Mouse (Mus musculus) layer of hippocampus, postnatal 25 days (tissue): ENCODE results near the gene Fibp. TPM values are rescaled to one million over a fixed set of nuclear protein-coding genes. Genes with fewer than 3 reads are reported as not detected.
A peak's percentile ranks its signal among the peaks of the same experiment; 100 is the strongest.

Experiments
- DNase-seq, 2 experiments: peaks; one replicate each; pipeline ENCODE4 v3.0.0; 2022; ENCODE audit warnings: mixed read lengths in 2 of 2, low spot score in 1 of 2; ENCODE audit errors: extremely low spot score in 1 of 2
- total RNA-seq, 2 experiments: library from RNA; stranded (reverse); gene quantifications; 2 replicates each; pipeline ENCODE4 v1.2.3; 2021

Fibp gene
- total RNA-seq, 2 experiments from 2014 or later, result 99.4 to 110 TPM

DNA sequence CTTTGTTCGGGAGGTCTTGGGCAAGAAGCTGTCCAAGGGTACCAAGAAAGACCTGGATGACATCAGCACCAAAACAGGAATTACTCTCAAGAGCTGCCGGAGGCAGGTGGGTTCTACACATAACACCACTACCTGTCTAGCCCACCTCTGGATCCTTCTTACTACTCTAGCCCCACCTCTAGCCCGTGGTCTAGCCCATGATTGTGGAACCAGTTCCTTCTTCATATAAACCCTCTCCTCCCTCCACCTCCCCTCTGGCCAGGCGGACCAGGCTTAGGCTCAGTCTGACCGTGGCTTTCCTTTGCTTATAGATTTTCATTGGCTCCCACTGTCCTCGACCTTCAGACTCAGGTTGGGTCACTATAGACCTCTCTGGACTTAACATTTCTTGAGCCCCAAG is 996 bp downstream of the Fibp start:
- DNase-seq, result no peak

DNA sequence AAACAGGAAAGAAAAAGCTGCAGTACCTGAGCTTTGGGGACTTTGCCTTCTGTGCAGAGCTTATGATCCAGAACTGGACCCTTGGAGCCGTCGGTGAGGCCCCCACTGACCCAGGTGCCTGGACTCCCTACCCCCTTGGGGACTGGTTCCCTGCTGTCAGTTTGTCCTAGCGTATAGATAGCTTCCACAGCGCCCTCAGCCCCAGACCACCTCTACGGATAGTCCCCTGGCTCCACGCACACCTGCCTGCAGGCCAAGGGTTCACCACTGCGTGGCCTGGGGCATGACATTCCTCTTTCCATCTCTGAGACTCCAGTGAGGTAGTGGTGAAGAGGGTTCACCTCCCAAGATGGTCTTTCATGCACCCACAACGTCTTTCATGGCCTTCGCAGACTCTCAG is 2.8 kb downstream of the Fibp start:
- DNase-seq, result no peak

DNA sequence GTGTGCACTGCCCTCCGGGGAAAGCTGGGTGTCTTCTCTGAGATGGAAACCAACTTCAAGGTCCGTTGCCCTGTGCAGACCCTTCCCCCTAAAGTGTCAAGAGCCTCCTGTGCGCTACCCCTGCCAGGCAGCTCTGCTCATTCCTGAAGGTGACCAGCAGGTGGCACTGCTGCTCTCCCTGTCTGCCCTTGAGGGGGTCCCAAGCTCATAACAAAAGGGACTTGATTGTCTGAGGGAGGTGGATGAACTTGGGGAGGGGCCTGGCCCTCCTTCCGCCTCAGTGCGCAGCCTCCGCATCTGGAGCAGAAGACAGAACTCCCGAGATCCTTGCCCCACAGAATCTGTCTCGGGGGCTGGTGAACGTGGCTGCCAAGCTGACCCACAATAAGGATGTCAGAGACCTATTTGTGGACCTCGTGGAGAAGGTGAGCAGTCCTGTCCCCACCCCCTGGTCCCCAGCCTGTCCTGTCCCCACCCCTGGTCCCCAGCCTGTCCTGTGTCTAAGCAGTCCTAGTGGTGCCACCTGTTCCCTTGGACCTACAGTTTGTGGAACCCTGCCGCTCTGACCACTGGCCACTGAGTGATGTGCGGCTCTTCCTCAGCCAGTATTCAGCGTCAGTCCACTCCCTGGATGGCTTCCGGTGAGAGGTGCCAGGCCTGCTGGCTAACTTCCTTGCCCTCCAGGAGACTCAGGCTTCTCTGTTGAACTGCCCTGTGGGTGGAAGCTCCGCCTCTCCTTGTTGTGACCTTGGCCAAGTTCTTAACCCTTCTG is 3.6 kb downstream of the Fibp start:
- peak in 1 of 2 experiments; percentile 73 for DNase-seq

- no peak for DNase-seq
These were observed 4.6 kb downstream of the Fibp start for GRCm38 (mm10) chr19:5465037-5465436.

GRCm38 (mm10) chr19:5466916-5467500 is 6.6 kb downstream of the Fibp start:
- DNase-seq, result no peak

DNA sequence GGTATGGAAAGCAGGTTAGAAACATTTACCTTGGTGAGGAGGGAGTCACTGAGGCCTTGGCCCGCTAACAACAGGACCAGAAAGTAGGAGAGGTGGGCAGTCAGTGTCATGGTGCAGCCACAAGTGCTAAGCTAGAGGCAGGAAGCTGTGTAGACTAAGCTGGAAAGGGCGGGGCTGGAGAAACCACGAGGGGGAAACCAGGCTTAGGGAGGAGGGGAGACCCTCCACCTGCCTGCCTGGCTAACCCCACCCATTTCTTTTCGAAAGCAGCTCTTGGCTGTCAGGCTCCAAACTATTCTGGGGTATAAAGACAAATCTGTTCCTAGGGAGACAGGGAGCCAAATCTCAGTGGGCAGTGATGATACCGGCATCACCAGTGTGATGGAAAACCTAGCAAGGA is 8.0 kb downstream of the Fibp start, which contains the start of gene Ctsw:
Gene Ctsw, minus strand, starts transcription at position 134 of the 400 bp plus-strand sequence.
- DNase-seq, result no peak

GRCm38 (mm10) chr19:5471846-5472245 is 11.4 kb downstream of the Fibp start:
- DNase-seq, result no peak

GRCm38 (mm10) chr19:5472857-5473256 is 12.4 kb downstream of the Fibp start:
- no peak for DNase-seq

DNA sequence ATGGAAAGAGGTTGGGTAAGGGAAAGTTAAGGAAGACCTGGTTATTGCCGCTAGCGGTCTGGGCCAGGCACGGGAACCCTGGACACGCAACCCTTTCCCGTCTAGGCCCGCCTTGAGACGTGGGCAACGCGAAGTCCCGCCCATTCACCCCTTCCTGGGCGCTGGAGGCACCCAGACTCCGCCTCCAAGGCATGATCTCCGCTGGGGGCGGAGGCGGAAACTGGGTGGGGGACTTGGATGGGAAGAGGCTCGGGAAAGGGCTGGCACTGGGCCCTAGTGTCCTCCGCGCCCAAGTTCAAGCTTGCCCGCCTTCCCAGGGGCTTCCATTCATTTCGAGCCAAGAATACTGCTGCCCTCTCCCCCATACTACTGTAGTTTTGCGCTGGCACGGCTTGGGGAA is 13.3 kb downstream of the Fibp start, which contains the start of gene Efemp2:
Gene Efemp2, plus strand, starts transcription at position 235 of the 400 bp plus-strand sequence.
- DNase-seq, result peak; percentile 44 to 46

DNA sequence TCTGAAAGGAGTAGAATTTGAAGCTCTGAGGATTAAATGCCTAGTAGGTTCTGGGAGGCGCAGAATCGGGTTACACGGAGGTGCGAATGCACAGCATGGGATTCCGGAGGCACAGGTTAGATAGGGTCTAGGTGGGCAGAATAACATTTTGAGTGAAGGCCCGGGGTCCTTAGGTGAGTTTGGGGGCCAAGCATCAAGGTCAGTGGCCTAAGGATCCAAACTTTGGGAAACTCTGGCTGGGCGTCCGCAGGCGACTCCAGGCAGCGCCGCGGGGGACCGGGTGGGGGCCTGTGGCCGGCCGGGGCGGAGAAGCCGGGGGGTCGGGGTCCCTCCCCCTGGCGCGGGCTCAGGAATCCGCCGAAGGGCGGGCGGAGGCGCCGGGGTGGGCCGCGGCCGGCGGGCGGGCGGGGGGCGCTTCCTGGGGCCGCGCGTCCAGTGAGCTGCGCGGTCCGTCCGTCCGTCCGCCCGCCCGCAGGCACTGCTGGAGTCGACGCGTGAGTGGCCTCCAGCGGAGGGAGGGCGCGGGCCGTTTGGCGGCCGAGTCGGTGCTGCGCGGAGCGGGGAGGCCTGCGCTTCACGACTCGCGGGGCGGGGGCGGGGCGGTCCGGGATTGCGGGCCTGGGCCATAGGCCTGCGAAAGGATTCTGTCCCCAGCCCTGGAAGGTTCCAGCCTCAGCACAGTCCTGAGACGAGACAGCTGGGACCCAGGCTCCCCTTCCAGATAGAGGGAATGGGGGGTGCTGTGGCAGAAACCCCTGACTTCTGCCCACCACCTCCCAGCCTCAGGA is 14.1 kb downstream of the Fibp start:
- DNase-seq, result no peak

DNA sequence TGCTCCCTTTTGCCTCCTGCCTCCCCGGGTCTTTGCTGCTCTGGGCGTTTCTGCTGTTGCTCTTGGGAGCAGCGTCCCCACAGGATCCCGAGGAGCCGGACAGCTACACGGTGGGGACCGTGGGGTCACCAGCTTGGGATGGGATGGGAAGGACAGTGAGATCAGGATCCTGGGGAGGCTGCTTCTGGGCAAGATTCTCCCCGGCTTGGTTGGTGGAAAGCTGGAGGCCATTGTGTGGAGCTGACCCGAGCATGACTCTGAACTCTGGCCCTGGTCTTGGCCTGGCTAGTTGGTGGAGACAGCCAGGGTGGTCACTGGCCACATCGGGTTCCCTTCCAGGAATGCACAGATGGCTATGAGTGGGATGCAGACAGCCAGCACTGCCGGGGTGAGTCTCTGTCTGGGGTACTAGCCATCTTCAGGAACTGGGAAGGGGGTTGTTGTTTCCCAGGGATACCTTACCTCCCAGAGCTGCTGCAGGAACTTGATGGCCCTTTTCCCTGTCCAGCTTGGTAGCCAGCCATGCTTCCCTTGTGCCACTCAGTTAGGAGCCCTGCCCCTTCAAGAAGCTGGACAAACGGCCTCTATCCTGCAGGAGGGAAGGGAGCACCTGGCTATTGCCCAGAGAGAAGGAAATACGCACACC is 14.8 kb downstream of the Fibp start:
- DNase-seq, result no peak

DNA sequence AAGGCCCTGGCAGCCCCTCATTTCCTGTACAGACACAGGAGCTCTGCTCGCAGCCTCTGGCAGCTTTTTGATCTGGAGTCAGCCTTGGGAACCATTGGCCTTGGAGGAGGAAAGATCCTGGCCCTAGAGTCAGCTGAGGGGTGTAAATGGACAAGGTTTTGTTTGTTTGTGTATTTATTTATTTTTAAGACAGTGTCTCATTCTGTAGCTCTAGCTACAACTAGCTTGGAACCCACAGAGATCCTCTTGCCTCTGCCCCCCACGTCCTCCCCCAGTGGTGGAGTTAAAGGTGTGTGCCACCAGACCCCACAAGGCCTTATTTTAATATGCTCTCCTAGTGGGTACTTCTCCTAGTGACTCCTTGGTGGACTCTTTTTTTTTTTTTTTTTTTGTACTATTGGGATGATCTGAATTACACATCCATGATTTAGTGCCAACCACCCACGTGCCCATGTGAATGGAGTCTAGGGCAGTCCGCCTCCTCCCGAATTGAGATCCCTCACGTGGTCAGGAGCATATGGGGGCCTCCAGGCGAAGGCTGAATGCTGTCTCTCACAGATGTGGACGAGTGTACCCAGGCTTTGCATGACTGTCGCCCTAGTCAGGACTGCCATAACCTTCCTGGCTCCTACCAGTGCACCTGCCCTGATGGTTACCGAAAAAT is 16.7 kb downstream of the Fibp start:
- no peak for DNase-seq

GRCm38 (mm10) chr19:5477668-5478300 is 17.4 kb downstream of the Fibp start:
- no peak for DNase-seq

GRCm38 (mm10) chr19:5480016-5480415 is 19.6 kb downstream of the Fibp start:
- no peak for DNase-seq

GRCm38 (mm10) chr19:5481398-5481797 is 21.0 kb downstream of the Fibp start:
- DNase-seq, result no peak

GRCm38 (mm10) chr19:5483386-5484359 is 23.3 kb downstream of the Fibp start:
- no peak for DNase-seq

GRCm38 (mm10) chr19:5484496-5484895 is 24.1 kb downstream of the Fibp start:
- no peak for DNase-seq

GRCm38 (mm10) chr19:5485371-5485770 is 25.0 kb downstream of the Fibp start:
- no peak for DNase-seq

- DNase-seq, result no peak
These were observed 25.4 kb downstream of the Fibp start for GRCm38 (mm10) chr19:5485821-5486220.
